Mouse (Mus musculus) testis, adult 2 months (tissue): ENCODE results near the gene Rpia. TPM values are rescaled to one million over a fixed set of nuclear protein-coding genes. Genes with fewer than 3 reads are reported as not detected.

ENCODE experiments used
- H3K27ac ChIP-seq: fragments of 200-500 bp; 2 replicates; pipeline ENCODE4 v1.5.1; 2012; ENCODE audit warnings: low read depth, low read length; ENCODE audit not compliant: control insufficient read depth, insufficient read depth
- H3K27me3 ChIP-seq: fragments of 200-500 bp; 2 replicates; pipeline ENCODE4 v1.6.1; 2012; ENCODE audit warnings: mild to moderate bottlenecking, low read length, moderate library complexity; ENCODE audit not compliant: control insufficient read depth, insufficient read depth
- H3K36me3 ChIP-seq: fragments of 200-500 bp; 2 replicates; pipeline ENCODE4 v1.6.1; 2012; ENCODE audit warnings: mild to moderate bottlenecking, low read length; ENCODE audit not compliant: control insufficient read depth, insufficient read depth
- H3K4me1 ChIP-seq: fragments of 200-500 bp; 2 replicates; pipeline ENCODE4 v1.6.1; 2012; ENCODE audit warnings: low read length; ENCODE audit not compliant: control insufficient read depth, insufficient read depth
- H3K4me3 ChIP-seq: fragments of 200-500 bp; 2 replicates; pipeline ENCODE4 v1.5.1; 2012; ENCODE audit warnings: low read depth, mild to moderate bottlenecking, low read length, moderate library complexity, mixed read lengths; ENCODE audit not compliant: control insufficient read depth
- CTCF ChIP-seq: fragments of 200-500 bp; IDR thresholded peaks from 2 replicates; pipeline ENCODE4 v1.5.1; 2012; ENCODE audit warnings: low read depth, mild to moderate bottlenecking, inconsistent platforms, low read length, moderate library complexity; ENCODE audit not compliant: control insufficient read depth, insufficient read depth, insufficient replicate concordance
- POLR2A ChIP-seq: fragments of 200-500 bp; IDR thresholded peaks from 2 replicates; pipeline ENCODE4 v1.6.1; 2012; ENCODE audit warnings: low read depth, mild to moderate bottlenecking, inconsistent platforms, low read length, moderate library complexity; ENCODE audit not compliant: control insufficient read depth
- polyA plus RNA-seq: library from polyadenylated mRNA; depleted of rRNA; stranded (reverse); fragments of >200 nt; gene quantifications from 2 replicates; pipeline ENCODE4 v1.2.3, GENCODE M21; 2012

Gene Rpia
- polyA plus RNA-seq, 1 experiment, result 10.0 TPM

- Histone ChIP-seq H3K36me3 (no peaks in the 10 kb centered on the region), H3K4me1 (no peaks in the 10 kb centered on the region), H3K27me3 (no peaks in the 10 kb centered on the region), H3K4me3 (no peak overlapping the region), H3K27ac (no peak overlapping the region)
- TF ChIP-seq CTCF, result no peak
- TF ChIP-seq POLR2A, result no peak
Observed at GRCm38 (mm10) chr6:70729125-70729524, 62.9 kb downstream of the Rpia start.

DNA sequence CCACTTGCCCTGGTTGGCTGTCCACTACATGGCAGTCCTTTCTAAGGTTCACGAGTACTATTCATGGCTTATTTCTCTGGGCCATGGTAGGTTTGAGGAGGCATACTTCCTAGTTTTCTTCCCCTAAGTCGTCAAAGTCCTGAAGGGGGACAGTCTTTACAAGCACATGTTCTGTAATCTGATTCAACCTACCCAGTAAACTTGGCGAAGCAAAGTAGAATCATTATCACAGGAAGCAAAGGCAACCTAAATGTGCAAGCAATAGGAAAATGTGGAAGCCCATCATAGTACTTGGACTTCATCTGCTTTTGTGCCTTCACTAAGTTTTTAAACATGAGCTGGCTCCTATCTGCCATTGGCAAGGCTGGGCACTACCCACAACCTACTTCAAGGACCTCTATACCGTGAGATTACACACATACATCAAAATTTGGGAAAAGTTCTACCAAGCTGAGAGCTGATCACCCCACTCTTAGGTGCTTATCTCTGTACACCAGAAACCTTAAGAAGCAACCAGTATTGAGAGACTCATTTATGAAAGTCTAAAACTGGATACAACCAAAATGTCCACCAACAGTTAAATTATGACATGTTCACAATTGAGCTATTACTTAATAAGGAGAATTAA, 64.8 kb downstream of the Rpia start:
- Histone ChIP-seq H3K4me3 (no peak overlapping the region), H3K27me3 (no peaks in the 10 kb centered on the region), H3K4me1 (no peaks in the 10 kb centered on the region), H3K36me3 (no peaks in the 10 kb centered on the region), H3K27ac (no peak overlapping the region)
- no peak for TF ChIP-seq POLR2A

GRCm38 (mm10) chr6:70725639-70726038, 66.4 kb downstream of the Rpia start:
- Histone ChIP-seq H3K27ac (no peak overlapping the region), H3K4me3 (no peak overlapping the region), H3K36me3 (no peaks in the 10 kb centered on the region), H3K27me3 (no peaks in the 10 kb centered on the region), H3K4me1 (no peaks in the 10 kb centered on the region)
- TF ChIP-seq POLR2A, result no peak

DNA sequence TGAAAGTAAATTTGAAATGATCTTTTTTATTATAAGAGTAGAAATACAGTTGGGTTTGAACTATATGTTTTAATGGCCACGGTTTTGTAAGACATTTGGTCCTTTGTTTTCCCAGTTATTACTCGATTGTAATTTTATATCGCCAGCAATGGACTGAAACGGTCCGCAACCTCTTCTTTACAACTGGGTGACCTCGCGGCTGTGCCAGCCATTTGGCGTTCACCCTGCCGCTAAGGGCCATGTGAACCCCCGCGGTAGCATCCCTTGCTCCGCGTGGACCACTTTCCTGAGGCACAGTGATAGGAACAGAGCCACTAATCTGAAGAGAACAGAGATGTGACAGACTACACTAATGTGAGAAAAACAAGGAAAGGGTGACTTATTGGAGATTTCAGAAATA, 67.3 kb downstream of the Rpia start:
- H3K4me1 ChIP-seq, result no peaks in the 10 kb centered on the region
- no peak overlapping the region for H3K4me3 ChIP-seq
- no peaks in the 10 kb centered on the region for H3K27me3 ChIP-seq
- H3K27ac ChIP-seq, result no peak overlapping the region
- no peaks in the 10 kb centered on the region for H3K36me3 ChIP-seq
- TF ChIP-seq POLR2A (no peak), CTCF (no peak)

GRCm38 (mm10) chr6:70722298-70722697, 69.7 kb downstream of the Rpia start:
- Histone ChIP-seq H3K36me3 (no peaks in the 10 kb centered on the region), H3K4me1 (no peaks in the 10 kb centered on the region), H3K27ac (no peak overlapping the region), H3K4me3 (no peak overlapping the region), H3K27me3 (no peaks in the 10 kb centered on the region)
- TF ChIP-seq POLR2A, result no peak

DNA sequence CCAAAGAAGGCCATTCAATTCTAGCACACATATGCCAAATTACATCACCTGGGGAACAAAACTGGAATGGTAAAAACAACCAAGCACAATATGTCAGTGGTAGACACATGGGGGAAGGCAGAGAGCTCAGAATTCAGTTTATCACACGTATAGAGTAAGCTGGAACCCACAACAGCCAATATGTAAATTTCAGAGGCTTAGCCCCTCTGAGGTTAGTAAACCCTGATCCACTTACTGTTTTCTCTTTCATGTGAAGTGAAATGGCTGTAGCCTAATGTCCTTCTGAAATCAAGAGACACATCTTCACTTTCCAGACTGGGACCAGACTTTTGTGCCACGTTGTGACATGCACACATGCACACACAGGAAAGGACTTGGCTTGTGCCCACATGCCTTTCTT, 73.3 kb downstream of the Rpia start:
- Histone ChIP-seq H3K27ac (no peak overlapping the region), H3K4me3 (no peak overlapping the region), H3K4me1 (peaks cover 6% of the 10 kb centered on the region; the same call in 1 of the 2 replicates), H3K27me3 (no peaks in the 10 kb centered on the region), H3K36me3 (no peaks in the 10 kb centered on the region)
- TF ChIP-seq POLR2A (no peak), CTCF (no peak)

DNA sequence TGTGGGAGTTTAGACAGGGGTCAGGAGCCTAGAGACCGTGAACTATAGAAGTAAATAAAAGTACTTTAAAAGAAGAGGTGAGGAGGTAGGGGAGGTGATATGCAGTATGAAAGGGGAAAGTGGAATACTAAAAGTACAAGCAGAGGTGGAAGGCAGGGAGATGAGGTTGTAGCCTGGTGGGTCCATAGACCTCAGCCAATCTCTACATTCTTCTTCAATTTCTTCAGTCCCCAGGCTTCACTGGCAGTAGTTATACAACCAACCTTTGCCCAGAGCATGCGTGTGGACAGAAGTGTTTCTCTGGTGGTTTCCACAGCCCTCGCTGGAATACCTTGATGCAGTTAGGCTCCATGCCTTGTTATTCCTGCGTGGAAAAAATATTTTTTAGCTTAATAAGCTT, 73.9 kb downstream of the Rpia start:
- TF ChIP-seq CTCF (no peak), POLR2A (no peak)

More for the DNA sequence above, 73.9 kb downstream of the Rpia start:
- Histone ChIP-seq H3K27me3 (no peaks in the 10 kb centered on the region), H3K4me1 (peaks cover 7% of the 10 kb centered on the region; the same call in 1 of the 2 replicates), H3K36me3 (no peaks in the 10 kb centered on the region), H3K27ac (no peak overlapping the region), H3K4me3 (no peak overlapping the region)
